Mouse (Mus musculus): ENCODE measurements around the gene Rabl6. TPM values are rescaled to one million over a fixed set of nuclear protein-coding genes. Genes with fewer than 3 reads are reported as not detected.

Rabl6 gene
- polyA plus RNA-seq, 1 experiment from 2014 or later, result 44.3 TPM

GRCm38 (mm10) chr2:25587290-25587689 is 21.0 kb downstream of the Rabl6 start:
- H3K4me3 ChIP-seq (ENCODE audit: low read depth, low read length), result no peak overlapping the region
- H3K9ac ChIP-seq (replicated peaks; ENCODE audit: low read length), result no peak overlapping the region
- WGBS, result 89% methylated on average over 8 of the region's 8 CpGs
- no peak overlapping the region for H3K27ac ChIP-seq (replicated peaks; ENCODE audit: low read depth, low read length)
- no peaks in the 10 kb centered on the region for H3K27me3 ChIP-seq (ENCODE audit: control insufficient read depth, insufficient read depth, low read length)
- ATAC-seq (replicated peaks; ENCODE audit: insufficient number of reproducible peaks, low FRiP score, low TSS enrichment, low read depth) (no peak), DNase-seq (ENCODE audit: low spot score) (no peak)
- no peaks in the 10 kb centered on the region for H3K4me1 ChIP-seq (ENCODE audit: control insufficient read depth, insufficient read depth, low read length)
- peaks cover 9% of the 10 kb centered on the region for H3K36me3 ChIP-seq (replicated peaks; ENCODE audit: control insufficient read depth, insufficient read depth, low read depth, low read length)
- no peaks in the 10 kb centered on the region for H3K9me3 ChIP-seq (replicated peaks; ENCODE audit: control insufficient read depth, low read length)
- H3K4me2 ChIP-seq (ENCODE audit: low read depth, low read length), result no peak overlapping the region

GRCm38 (mm10) chr2:25585601-25586000 is 22.7 kb downstream of the Rabl6 start:
- peaks cover 7% of the 10 kb centered on the region for H3K36me3 ChIP-seq (replicated peaks; ENCODE audit: control insufficient read depth, insufficient read depth, low read depth, low read length)

GRCm38 (mm10) chr2:25584856-25585255 is 23.5 kb downstream of the Rabl6 start:
- Histone ChIP-seq H3K4me2 (ENCODE audit: low read depth, low read length) (no peak overlapping the region), H3K27me3 (ENCODE audit: control insufficient read depth, insufficient read depth, low read length) (peaks cover 14% of the 10 kb centered on the region), H3K36me3 (replicated peaks; ENCODE audit: control insufficient read depth, insufficient read depth, low read depth, low read length) (peaks cover 5% of the 10 kb centered on the region), H3K4me3 (ENCODE audit: low read depth, low read length) (no peak overlapping the region), H3K9me3 (replicated peaks; ENCODE audit: control insufficient read depth, low read length) (no peaks in the 10 kb centered on the region), H3K4me1 (ENCODE audit: control insufficient read depth, insufficient read depth, low read length) (0 out of 2 replicates have a peak, but pooled peaks cover 2% of the 10 kb centered on the region), H3K9ac (replicated peaks; ENCODE audit: low read length) (no peak overlapping the region), H3K27ac (replicated peaks; ENCODE audit: low read depth, low read length) (no peak overlapping the region)
- ATAC-seq (replicated peaks; ENCODE audit: insufficient number of reproducible peaks, low FRiP score, low TSS enrichment, low read depth) (no peak), DNase-seq (ENCODE audit: low spot score) (no peak)
- WGBS, result 88% methylated on average over 4 of the region's 4 CpGs

More at GRCm38 (mm10) chr2:25585601-25586000, 22.7 kb downstream of the Rabl6 start:
- Histone ChIP-seq H3K4me1 (ENCODE audit: control insufficient read depth, insufficient read depth, low read length) (no peaks in the 10 kb centered on the region), H3K4me3 (ENCODE audit: low read depth, low read length) (no peak overlapping the region), H3K9me3 (replicated peaks; ENCODE audit: control insufficient read depth, low read length) (no peaks in the 10 kb centered on the region), H3K27me3 (ENCODE audit: control insufficient read depth, insufficient read depth, low read length) (peaks cover 7% of the 10 kb centered on the region), H3K9ac (replicated peaks; ENCODE audit: low read length) (no peak overlapping the region), H3K27ac (replicated peaks; ENCODE audit: low read depth, low read length) (no peak overlapping the region), H3K4me2 (ENCODE audit: low read depth, low read length) (no peak overlapping the region)
- DNase-seq (ENCODE audit: low spot score) (no peak), ATAC-seq (replicated peaks; ENCODE audit: insufficient number of reproducible peaks, low FRiP score, low TSS enrichment, low read depth) (no peak)
- WGBS, result 90% methylated on average over 3 of the region's 3 CpGs

- 93% methylated on average over 3 of the region's 3 CpGs for WGBS
- peaks cover 5% of the 10 kb centered on the region for H3K36me3 ChIP-seq (replicated peaks; ENCODE audit: control insufficient read depth, insufficient read depth, low read depth, low read length)
- H3K27ac ChIP-seq (replicated peaks; ENCODE audit: low read depth, low read length), result no peak overlapping the region
Observed at GRCm38 (mm10) chr2:25584152-25584551, 24.2 kb downstream of the Rabl6 start.

GRCm38 (mm10) chr2:25583571-25583970 is 24.8 kb downstream of the Rabl6 start:
- DNase-seq (ENCODE audit: low spot score) (no peak), ATAC-seq (replicated peaks; ENCODE audit: insufficient number of reproducible peaks, low FRiP score, low TSS enrichment, low read depth) (no peak)
- Histone ChIP-seq H3K9ac (replicated peaks; ENCODE audit: low read length) (no peak overlapping the region), H3K4me1 (ENCODE audit: control insufficient read depth, insufficient read depth, low read length) (0 out of 2 replicates have a peak, but pooled peaks cover 2% of the 10 kb centered on the region), H3K27me3 (ENCODE audit: control insufficient read depth, insufficient read depth, low read length) (peaks cover 27% of the 10 kb centered on the region), H3K4me2 (ENCODE audit: low read depth, low read length) (no peak overlapping the region), H3K9me3 (replicated peaks; ENCODE audit: control insufficient read depth, low read length) (no peaks in the 10 kb centered on the region), H3K36me3 (replicated peaks; ENCODE audit: control insufficient read depth, insufficient read depth, low read depth, low read length) (peaks cover 5% of the 10 kb centered on the region), H3K27ac (replicated peaks; ENCODE audit: low read depth, low read length) (no peak overlapping the region), H3K4me3 (ENCODE audit: low read depth, low read length) (no peak overlapping the region)
- WGBS, result 65% methylated on average over 4 of the region's 4 CpGs

More at GRCm38 (mm10) chr2:25584152-25584551, 24.2 kb downstream of the Rabl6 start:
- Histone ChIP-seq H3K9ac (replicated peaks; ENCODE audit: low read length) (no peak overlapping the region), H3K4me3 (ENCODE audit: low read depth, low read length) (no peak overlapping the region), H3K4me1 (ENCODE audit: control insufficient read depth, insufficient read depth, low read length) (0 out of 2 replicates have a peak, but pooled peaks cover 2% of the 10 kb centered on the region), H3K27me3 (ENCODE audit: control insufficient read depth, insufficient read depth, low read length) (peaks cover 21% of the 10 kb centered on the region), H3K4me2 (ENCODE audit: low read depth, low read length) (no peak overlapping the region), H3K9me3 (replicated peaks; ENCODE audit: control insufficient read depth, low read length) (no peaks in the 10 kb centered on the region)
- DNase-seq (ENCODE audit: low spot score), result no peak
- no peak for ATAC-seq (replicated peaks; ENCODE audit: insufficient number of reproducible peaks, low FRiP score, low TSS enrichment, low read depth)

- H3K27ac ChIP-seq (replicated peaks; ENCODE audit: low read depth, low read length), result no peak overlapping the region
- H3K9ac ChIP-seq (replicated peaks; ENCODE audit: low read length), result no peak overlapping the region
Observed at GRCm38 (mm10) chr2:25583120-25583481, 25.2 kb downstream of the Rabl6 start.

GRCm38 (mm10) chr2:25582466-25583119 is 25.7 kb downstream of the Rabl6 start:
- ATAC-seq (replicated peaks; ENCODE audit: insufficient number of reproducible peaks, low FRiP score, low TSS enrichment, low read depth) (no peak), DNase-seq (ENCODE audit: low spot score) (no peak)
- WGBS, result 57% methylated on average over 12 of the region's 12 CpGs
- H3K4me1 ChIP-seq (ENCODE audit: control insufficient read depth, insufficient read depth, low read length), result peaks cover 5% of the 10 kb centered on the region; the same call in 1 of the 2 replicates
- H3K36me3 ChIP-seq (replicated peaks; ENCODE audit: control insufficient read depth, insufficient read depth, low read depth, low read length), result peaks cover 5% of the 10 kb centered on the region
- H3K27me3 ChIP-seq (ENCODE audit: control insufficient read depth, insufficient read depth, low read length), result peaks cover 37% of the 10 kb centered on the region
- H3K4me2 ChIP-seq (ENCODE audit: low read depth, low read length), result no peak overlapping the region
- no peak overlapping the region for H3K4me3 ChIP-seq (ENCODE audit: low read depth, low read length)
- no peak overlapping the region for H3K27ac ChIP-seq (replicated peaks; ENCODE audit: low read depth, low read length)
- H3K9me3 ChIP-seq (replicated peaks; ENCODE audit: control insufficient read depth, low read length), result no peaks in the 10 kb centered on the region
- H3K9ac ChIP-seq (replicated peaks; ENCODE audit: low read length), result no peak overlapping the region

More at GRCm38 (mm10) chr2:25583120-25583481, 25.2 kb downstream of the Rabl6 start:
- peaks cover 32% of the 10 kb centered on the region for H3K27me3 ChIP-seq (ENCODE audit: control insufficient read depth, insufficient read depth, low read length)
- H3K4me2 ChIP-seq (ENCODE audit: low read depth, low read length), result no peak overlapping the region
- 0 out of 2 replicates have a peak, but pooled peaks cover 2% of the 10 kb centered on the region for H3K4me1 ChIP-seq (ENCODE audit: control insufficient read depth, insufficient read depth, low read length)
- H3K9me3 ChIP-seq (replicated peaks; ENCODE audit: control insufficient read depth, low read length), result no peaks in the 10 kb centered on the region
- WGBS, result 81% methylated on average over 6 of the region's 6 CpGs
- H3K4me3 ChIP-seq (ENCODE audit: low read depth, low read length), result no peak overlapping the region
- ATAC-seq (replicated peaks; ENCODE audit: insufficient number of reproducible peaks, low FRiP score, low TSS enrichment, low read depth) (no peak), DNase-seq (ENCODE audit: low spot score) (no peak)
- peaks cover 5% of the 10 kb centered on the region for H3K36me3 ChIP-seq (replicated peaks; ENCODE audit: control insufficient read depth, insufficient read depth, low read depth, low read length)

- no peak overlapping the region for H3K9ac ChIP-seq (replicated peaks; ENCODE audit: low read length)
- H3K4me2 ChIP-seq (ENCODE audit: low read depth, low read length), result no peak overlapping the region
- WGBS, result 36% methylated on average over 6 of the region's 6 CpGs
- DNase-seq (ENCODE audit: low spot score), result no peak
- no peak for ATAC-seq (replicated peaks; ENCODE audit: insufficient number of reproducible peaks, low FRiP score, low TSS enrichment, low read depth)
- H3K27me3 ChIP-seq (ENCODE audit: control insufficient read depth, insufficient read depth, low read length), result peaks cover 44% of the 10 kb centered on the region
- peaks cover 5% of the 10 kb centered on the region for H3K36me3 ChIP-seq (replicated peaks; ENCODE audit: control insufficient read depth, insufficient read depth, low read depth, low read length)
- H3K27ac ChIP-seq (replicated peaks; ENCODE audit: low read depth, low read length), result no peak overlapping the region
- H3K4me3 ChIP-seq (ENCODE audit: low read depth, low read length), result no peak overlapping the region
- H3K4me1 ChIP-seq (ENCODE audit: control insufficient read depth, insufficient read depth, low read length), result peaks cover 5% of the 10 kb centered on the region; the same call in 1 of the 2 replicates
- H3K9me3 ChIP-seq (replicated peaks; ENCODE audit: control insufficient read depth, low read length), result no peaks in the 10 kb centered on the region
Observed at GRCm38 (mm10) chr2:25581901-25582301, 26.4 kb downstream of the Rabl6 start.
